Mouse (Mus musculus): ENCODE measurements around the gene Rorb. TPM values are rescaled to one million over a fixed set of nuclear protein-coding genes. Genes with fewer than 3 reads are reported as not detected.

Rorb gene
- polyA plus RNA-seq, 1 experiment, result not detected

GRCm38 (mm10) chr19:19040800-19041199, 70.2 kb downstream of the Rorb start:
- Histone ChIP-seq H3K9me3 (ENCODE audit: control insufficient read depth, low read length) (no peaks in the 10 kb centered on the region), H3K4me3 (replicated peaks) (no peak overlapping the region), H3K27me3 (ENCODE audit: control insufficient read depth) (no peaks in the 10 kb centered on the region), H3K36me3 (ENCODE audit: control insufficient read depth) (no peaks in the 10 kb centered on the region), H3K4me1 (ENCODE audit: control insufficient read depth) (no peaks in the 10 kb centered on the region)
- no peak for TF ChIP-seq TAL1 (IDR thresholded peaks at IDR 0.05; ENCODE audit: low read length)

- Histone ChIP-seq H3K27me3 (ENCODE audit: control insufficient read depth) (no peaks in the 10 kb centered on the region), H3K9me3 (ENCODE audit: control insufficient read depth, low read length) (no peaks in the 10 kb centered on the region), H3K4me3 (replicated peaks) (no peak overlapping the region), H3K4me1 (ENCODE audit: control insufficient read depth) (no peaks in the 10 kb centered on the region), H3K36me3 (ENCODE audit: control insufficient read depth) (no peaks in the 10 kb centered on the region)
- no peak for TF ChIP-seq GATA1 (IDR thresholded peaks at IDR 0.05; ENCODE audit: low read length)
- no peak for TF ChIP-seq TAL1 (IDR thresholded peaks at IDR 0.05; ENCODE audit: low read length)
Measured at GRCm38 (mm10) chr19:19034482-19035315, 76.3 kb downstream of the Rorb start.

- Histone ChIP-seq H3K4me1 (ENCODE audit: control insufficient read depth) (no peaks in the 10 kb centered on the region), H3K9me3 (ENCODE audit: control insufficient read depth, low read length) (no peaks in the 10 kb centered on the region), H3K27me3 (ENCODE audit: control insufficient read depth) (no peaks in the 10 kb centered on the region), H3K4me3 (replicated peaks) (no peak overlapping the region), H3K36me3 (ENCODE audit: control insufficient read depth) (no peaks in the 10 kb centered on the region)
- TF ChIP-seq TAL1 (IDR thresholded peaks at IDR 0.05; ENCODE audit: low read length) (no peak), GATA1 (IDR thresholded peaks at IDR 0.05; ENCODE audit: low read length) (no peak)
Measured at GRCm38 (mm10) chr19:19033974-19034373, 77.0 kb downstream of the Rorb start.

- no peak overlapping the region for H3K4me3 ChIP-seq (replicated peaks)
- no peaks in the 10 kb centered on the region for H3K9me3 ChIP-seq (ENCODE audit: control insufficient read depth, low read length)
- no peaks in the 10 kb centered on the region for H3K27me3 ChIP-seq (ENCODE audit: control insufficient read depth)
- H3K36me3 ChIP-seq (ENCODE audit: control insufficient read depth), result no peaks in the 10 kb centered on the region
- no peak for TF ChIP-seq GATA1 (IDR thresholded peaks at IDR 0.05; ENCODE audit: low read length)
- no peak for TF ChIP-seq TAL1 (IDR thresholded peaks at IDR 0.05; ENCODE audit: low read length)
- H3K4me1 ChIP-seq (ENCODE audit: control insufficient read depth), result no peaks in the 10 kb centered on the region
Measured at GRCm38 (mm10) chr19:19005144-19005543, 105.9 kb downstream of the Rorb start.

GRCm38 (mm10) chr19:19004023-19004656, 106.9 kb downstream of the Rorb start:
- no peak overlapping the region for H3K4me3 ChIP-seq (replicated peaks)
- TF ChIP-seq TAL1 (IDR thresholded peaks at IDR 0.05; ENCODE audit: low read length), result no peak
- no peak for TF ChIP-seq GATA1 (IDR thresholded peaks at IDR 0.05; ENCODE audit: low read length)
- no peaks in the 10 kb centered on the region for H3K27me3 ChIP-seq (ENCODE audit: control insufficient read depth)
- H3K4me1 ChIP-seq (ENCODE audit: control insufficient read depth), result no peaks in the 10 kb centered on the region
- H3K36me3 ChIP-seq (ENCODE audit: control insufficient read depth), result no peaks in the 10 kb centered on the region
- H3K9me3 ChIP-seq (ENCODE audit: control insufficient read depth, low read length), result no peaks in the 10 kb centered on the region

GRCm38 (mm10) chr19:18998966-18999365, 112.0 kb downstream of the Rorb start:
- H3K4me1 ChIP-seq (ENCODE audit: control insufficient read depth), result no peaks in the 10 kb centered on the region
- no peaks in the 10 kb centered on the region for H3K27me3 ChIP-seq (ENCODE audit: control insufficient read depth)
- TF ChIP-seq GATA1 (IDR thresholded peaks at IDR 0.05; ENCODE audit: low read length), result no peak
- H3K4me3 ChIP-seq (replicated peaks), result no peak overlapping the region
- H3K9me3 ChIP-seq (ENCODE audit: control insufficient read depth, low read length), result no peaks in the 10 kb centered on the region
- H3K36me3 ChIP-seq (ENCODE audit: control insufficient read depth), result no peaks in the 10 kb centered on the region

GRCm38 (mm10) chr19:18997711-18998110, 113.3 kb downstream of the Rorb start:
- H3K9me3 ChIP-seq (ENCODE audit: control insufficient read depth, low read length), result no peaks in the 10 kb centered on the region
- TF ChIP-seq GATA1 (IDR thresholded peaks at IDR 0.05; ENCODE audit: low read length), result no peak
- no peak for TF ChIP-seq TAL1 (IDR thresholded peaks at IDR 0.05; ENCODE audit: low read length)
- H3K4me1 ChIP-seq (ENCODE audit: control insufficient read depth), result no peaks in the 10 kb centered on the region
- H3K27me3 ChIP-seq (ENCODE audit: control insufficient read depth), result no peaks in the 10 kb centered on the region
- no peak overlapping the region for H3K4me3 ChIP-seq (replicated peaks)
- H3K36me3 ChIP-seq (ENCODE audit: control insufficient read depth), result no peaks in the 10 kb centered on the region

GRCm38 (mm10) chr19:18979996-18980395, 131.0 kb downstream of the Rorb start:
- no peaks in the 10 kb centered on the region for H3K36me3 ChIP-seq (ENCODE audit: control insufficient read depth)
- no peaks in the 10 kb centered on the region for H3K4me1 ChIP-seq (ENCODE audit: control insufficient read depth)

GRCm38 (mm10) chr19:18974796-18975660, 136.0 kb downstream of the Rorb start:
- Histone ChIP-seq H3K27me3 (ENCODE audit: control insufficient read depth) (no peaks in the 10 kb centered on the region), H3K36me3 (ENCODE audit: control insufficient read depth) (no peaks in the 10 kb centered on the region), H3K4me3 (replicated peaks) (no peak overlapping the region), H3K4me1 (ENCODE audit: control insufficient read depth) (no peaks in the 10 kb centered on the region), H3K9me3 (ENCODE audit: control insufficient read depth, low read length) (no peaks in the 10 kb centered on the region; the same call in 1 of the 2 replicates)
- TF ChIP-seq GATA1 (IDR thresholded peaks at IDR 0.05; ENCODE audit: low read length), result no peak

More at GRCm38 (mm10) chr19:18979996-18980395, 131.0 kb downstream of the Rorb start:
- Histone ChIP-seq H3K9me3 (ENCODE audit: control insufficient read depth, low read length) (no peaks in the 10 kb centered on the region; the same call in 1 of the 2 replicates), H3K27me3 (ENCODE audit: control insufficient read depth) (no peaks in the 10 kb centered on the region), H3K4me3 (replicated peaks) (no peak overlapping the region)
- no peak for TF ChIP-seq TAL1 (IDR thresholded peaks at IDR 0.05; ENCODE audit: low read length)
- TF ChIP-seq GATA1 (IDR thresholded peaks at IDR 0.05; ENCODE audit: low read length), result no peak
